Mouse (Mus musculus): ENCODE measurements around the gene Ipmk.
A peak's percentile ranks its signal among the peaks of the same experiment; 100 is the strongest.
"Not testable (repeated sequence)": the region's sequence is repeated elsewhere in the genome, so short reads cannot be mapped to it uniquely, and the experiment has no call there.

The Ipmk gene

DNA sequence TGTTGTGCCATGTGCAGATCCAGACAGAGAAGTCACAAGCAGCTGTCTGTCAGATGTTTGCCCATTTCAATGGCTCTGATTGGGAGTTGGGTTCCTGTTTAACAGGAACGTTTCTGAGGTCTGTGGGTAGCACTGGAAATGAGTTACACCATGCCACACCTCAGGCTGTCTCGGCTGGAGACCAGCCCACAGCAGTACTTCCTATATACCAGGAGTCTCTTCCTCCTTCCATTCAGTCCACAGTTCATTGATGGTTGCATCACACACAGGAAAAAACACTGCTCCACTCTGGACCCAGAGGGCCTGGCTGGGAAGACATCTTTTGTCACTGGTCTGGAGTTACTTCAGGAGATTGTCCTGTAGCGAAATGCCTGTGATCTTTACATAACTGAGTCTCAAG, 21.9 kb downstream of the Ipmk start:
- DNase-seq (ENCODE audit: extremely low read depth, low read depth): no peak

- no peak for DNase-seq (ENCODE audit: extremely low read depth, low read depth)
Measured at GRCm38 (mm10) chr10:71371881-71372280, 24.3 kb downstream of the Ipmk start.

DNA sequence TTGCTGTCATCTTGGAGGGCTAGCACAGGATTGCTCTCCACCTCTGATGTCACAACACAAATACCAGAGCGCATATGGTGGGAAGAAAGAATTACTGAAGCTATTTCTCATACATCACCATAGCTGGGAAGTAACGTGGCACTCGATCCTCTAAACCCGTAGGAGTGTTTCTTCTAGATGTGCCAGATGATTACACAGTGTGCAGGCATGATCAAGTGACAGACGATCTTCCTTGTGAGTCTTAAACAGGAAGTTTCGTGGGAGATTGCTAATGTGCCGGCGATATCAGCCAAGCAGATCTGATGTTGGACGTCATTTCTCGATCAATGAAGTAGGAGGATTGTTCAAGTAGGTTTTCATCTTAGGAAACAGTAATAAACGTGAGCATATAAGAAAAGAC, 26.1 kb downstream of the Ipmk start:
- DNase-seq (ENCODE audit: extremely low read depth, low read depth): no peak

DNA sequence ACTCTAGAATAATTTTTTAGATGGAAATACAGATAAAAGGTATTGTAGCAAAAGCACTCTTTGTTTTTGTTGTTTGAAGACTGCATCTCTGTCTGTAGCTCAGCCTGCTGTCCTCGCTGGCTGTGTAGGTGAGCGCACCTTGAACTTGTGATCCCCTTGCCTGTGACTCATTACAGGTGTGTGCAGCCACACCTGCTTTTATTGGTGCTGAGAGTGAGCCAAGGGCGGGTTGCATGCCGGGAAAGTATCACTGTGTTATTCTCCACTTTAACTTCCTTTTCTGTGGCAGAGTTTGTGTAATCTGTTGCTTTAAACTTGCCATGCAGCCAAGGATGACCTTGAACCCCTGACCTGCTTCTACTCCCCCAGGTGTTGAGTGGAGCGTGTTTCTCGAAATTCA, 28.5 kb downstream of the Ipmk start:
- no peak for DNase-seq (ENCODE audit: extremely low read depth, low read depth)

GRCm38 (mm10) chr10:71380406-71380805, 32.8 kb downstream of the Ipmk start:
- no peak for DNase-seq (ENCODE audit: extremely low read depth, low read depth)

GRCm38 (mm10) chr10:71381471-71382033, 34.0 kb downstream of the Ipmk start:
- DNase-seq (ENCODE audit: extremely low read depth, low read depth): no peak

DNA sequence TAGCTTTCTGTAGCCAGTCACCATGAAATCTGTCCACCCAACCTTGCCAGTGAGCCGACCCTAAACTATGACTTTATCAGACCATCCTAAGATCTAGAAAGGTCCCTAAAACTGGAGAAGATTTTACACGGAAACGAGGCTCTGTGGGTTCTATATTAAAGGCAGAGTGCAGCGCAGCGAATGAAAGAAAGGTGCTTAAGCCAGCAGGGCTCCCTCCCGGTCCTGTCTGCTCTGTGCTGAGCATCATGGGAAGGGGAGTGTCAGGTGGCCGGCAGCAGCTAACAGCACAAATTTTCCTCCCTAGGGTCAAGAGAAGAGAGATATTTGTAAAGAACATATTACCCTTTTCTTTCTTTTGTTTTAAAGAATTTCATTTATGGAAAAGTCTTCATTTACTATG, 34.5 kb downstream of the Ipmk start:
- no peak for DNase-seq (ENCODE audit: extremely low read depth, low read depth)

DNA sequence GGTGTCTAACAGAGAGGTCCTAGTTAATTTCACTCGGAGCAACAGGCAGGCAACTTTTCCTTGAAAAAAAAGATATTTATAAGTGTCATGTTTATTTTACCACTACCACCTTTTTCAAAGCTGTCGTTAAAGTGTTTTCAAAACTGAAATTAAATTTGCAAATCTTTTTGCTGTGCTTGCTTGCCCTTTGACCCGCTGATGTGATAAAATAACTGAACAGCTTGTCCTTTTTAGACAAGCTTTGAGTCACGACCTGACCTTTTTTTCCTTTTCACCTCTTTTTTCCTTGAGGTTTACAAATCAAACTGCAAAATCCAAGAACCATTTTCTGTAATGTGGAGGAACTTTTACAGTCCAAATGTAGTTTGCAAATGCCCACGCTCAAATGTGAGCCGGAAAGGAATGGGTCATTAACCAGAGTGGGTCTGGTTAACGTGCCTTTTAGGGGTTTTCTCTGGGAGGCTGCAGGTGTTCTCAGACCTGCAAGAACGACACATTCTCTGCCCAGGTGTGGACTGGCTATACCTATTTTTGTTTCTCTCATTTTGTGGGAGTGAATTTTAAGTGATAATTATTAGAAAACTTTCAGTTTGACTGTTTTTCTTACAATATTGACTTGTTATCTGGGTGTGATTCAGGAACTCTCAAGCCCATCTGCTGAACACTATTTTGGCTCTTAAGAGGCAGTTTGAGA, 35.4 kb downstream of the Ipmk start:
- DNase-seq (ENCODE audit: extremely low read depth, low read depth): no peak

DNA sequence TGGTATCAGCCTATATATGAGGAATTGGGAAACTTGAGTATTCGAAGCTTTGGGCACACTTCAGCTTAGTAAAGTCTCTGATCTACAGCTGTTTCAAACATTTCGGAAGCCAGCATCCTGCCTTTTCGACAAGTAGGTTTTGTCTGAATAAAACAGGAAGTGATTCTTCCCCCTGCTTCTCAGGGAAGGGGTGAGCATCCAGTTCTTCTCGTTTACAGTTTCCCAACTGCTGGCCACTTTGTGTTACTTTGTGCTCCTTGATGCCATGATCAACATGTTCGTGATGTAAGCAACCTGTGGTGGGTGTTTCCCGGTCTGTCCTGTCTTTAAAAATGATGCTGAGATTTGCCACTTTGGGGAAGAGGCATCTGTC, 36.0 kb downstream of the Ipmk start:
- not testable (repeated sequence) for DNase-seq (ENCODE audit: extremely low read depth, low read depth)

DNA sequence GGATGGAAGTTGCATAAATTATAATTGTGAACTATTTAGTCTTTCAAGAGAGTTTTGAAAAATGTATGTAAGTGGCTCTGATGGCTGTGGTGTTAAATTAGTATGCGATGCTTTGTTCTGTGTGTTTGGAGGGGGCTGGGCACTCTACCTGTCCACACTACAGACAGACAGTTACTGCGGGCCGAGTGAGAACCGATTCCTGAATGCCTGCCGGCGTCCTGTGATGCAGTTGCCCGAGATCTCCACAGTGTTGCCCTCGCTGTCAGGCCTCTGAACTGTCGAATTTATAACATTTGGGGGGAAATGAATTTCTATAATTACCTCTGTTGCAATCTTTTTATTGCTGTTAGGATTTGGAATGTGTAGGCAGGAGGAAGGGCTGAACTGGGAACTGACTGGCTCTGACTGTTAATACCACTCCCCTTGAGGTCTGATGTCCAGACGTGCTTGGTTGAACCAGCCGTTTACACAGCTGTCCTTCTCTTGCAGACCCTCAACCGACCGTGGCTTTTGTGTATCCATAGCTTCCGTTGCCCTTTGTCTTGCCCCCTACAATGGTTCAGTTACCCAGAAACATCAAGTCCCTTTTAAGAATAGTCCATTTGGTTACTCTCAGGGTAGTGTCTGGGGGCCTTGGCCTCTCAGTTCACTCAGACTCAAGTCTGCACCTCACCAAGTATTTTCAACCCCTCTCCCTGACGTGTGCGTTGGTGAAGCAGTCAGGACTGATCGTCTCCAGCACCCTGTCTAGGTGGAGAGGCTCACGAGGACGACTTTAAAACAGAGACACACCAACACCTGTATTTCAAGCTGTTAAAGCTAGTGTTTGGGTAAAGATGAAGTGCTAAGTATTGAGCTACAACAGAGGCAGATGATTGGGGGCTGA, 36.8 kb downstream of the Ipmk start:
- DNase-seq (ENCODE audit: extremely low read depth, low read depth): no peak

DNA sequence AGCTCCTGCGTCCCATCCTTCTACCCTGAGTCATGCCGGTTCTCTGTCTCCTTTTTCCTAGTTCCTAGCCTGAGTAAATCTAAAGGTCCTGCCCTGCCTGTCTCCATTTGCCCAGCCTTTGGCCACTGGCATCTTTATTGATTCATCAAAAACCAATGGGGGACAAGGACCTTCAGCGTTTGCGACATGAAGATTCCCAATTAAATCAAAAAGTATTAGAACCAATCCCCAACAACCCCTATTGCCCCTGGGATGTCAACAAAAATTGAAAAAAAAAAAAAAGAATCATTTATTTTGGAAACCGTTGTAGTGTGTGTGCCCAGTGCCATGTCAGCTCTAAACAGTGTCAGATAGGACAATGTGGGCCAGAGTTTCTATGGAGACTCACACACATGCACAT, 41.7 kb downstream of the Ipmk start:
- no peak for DNase-seq (ENCODE audit: extremely low read depth, low read depth)

DNA sequence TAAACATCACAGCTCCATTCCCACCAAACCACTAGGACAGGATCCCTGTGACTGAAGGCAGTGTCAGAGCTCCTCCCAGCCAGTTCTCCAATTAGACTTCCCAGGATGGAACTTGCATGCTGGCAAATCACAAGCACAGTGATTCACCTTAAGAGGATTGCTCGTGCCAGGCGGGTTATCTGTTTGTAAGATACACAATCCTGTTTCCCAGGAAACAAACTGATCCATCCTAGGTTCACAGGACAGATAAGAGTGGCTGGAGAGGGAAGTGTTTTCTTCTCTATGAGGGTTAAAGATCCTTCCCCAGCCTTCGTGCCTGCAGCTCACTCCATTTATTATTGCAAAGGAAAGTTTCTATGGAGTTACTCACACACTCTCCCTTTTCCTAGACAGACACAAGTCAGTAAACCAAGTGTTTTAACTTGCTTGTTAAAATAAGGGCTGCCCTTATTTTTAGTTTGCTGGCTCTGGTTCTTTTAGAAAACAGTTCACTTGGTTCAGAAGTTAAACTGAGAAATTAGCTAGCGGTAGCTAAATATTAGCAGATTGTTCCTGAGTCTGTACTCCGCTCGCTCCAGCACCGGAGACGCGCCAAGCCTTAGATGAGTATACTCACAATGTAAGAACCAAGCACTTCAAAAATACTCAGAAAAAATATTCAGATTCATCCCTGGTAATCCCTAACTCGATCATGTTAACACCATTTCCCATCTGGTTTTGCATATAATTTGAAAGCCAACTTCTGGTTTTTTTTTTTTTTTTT, 51.0 kb downstream of the Ipmk start:
- DNase-seq (ENCODE audit: extremely low read depth, low read depth): no peak

GRCm38 (mm10) chr10:71399399-71399798, 51.8 kb downstream of the Ipmk start:
- no peak for DNase-seq (ENCODE audit: extremely low read depth, low read depth)

DNA sequence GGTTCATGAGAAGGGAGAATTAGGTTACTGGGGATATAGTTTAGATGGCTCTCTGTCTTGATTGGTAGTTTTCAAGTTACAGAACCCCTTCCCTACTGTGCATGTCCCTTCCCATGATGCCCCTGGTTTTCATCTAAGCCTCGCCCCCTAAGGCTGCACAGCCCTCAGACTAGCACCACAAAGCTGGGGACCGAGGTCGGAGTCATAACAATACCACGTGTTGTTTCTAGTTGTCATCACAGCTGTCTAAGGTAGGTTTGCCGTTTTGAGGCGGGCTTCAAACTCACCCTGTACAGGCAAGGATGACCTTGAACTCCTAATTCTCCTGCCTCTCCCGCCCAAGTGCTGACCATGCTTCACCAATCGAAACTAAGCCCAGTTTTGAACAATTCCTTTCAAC, 52.4 kb downstream of the Ipmk start:
- DNase-seq (ENCODE audit: extremely low read depth, low read depth): no peak

DNA sequence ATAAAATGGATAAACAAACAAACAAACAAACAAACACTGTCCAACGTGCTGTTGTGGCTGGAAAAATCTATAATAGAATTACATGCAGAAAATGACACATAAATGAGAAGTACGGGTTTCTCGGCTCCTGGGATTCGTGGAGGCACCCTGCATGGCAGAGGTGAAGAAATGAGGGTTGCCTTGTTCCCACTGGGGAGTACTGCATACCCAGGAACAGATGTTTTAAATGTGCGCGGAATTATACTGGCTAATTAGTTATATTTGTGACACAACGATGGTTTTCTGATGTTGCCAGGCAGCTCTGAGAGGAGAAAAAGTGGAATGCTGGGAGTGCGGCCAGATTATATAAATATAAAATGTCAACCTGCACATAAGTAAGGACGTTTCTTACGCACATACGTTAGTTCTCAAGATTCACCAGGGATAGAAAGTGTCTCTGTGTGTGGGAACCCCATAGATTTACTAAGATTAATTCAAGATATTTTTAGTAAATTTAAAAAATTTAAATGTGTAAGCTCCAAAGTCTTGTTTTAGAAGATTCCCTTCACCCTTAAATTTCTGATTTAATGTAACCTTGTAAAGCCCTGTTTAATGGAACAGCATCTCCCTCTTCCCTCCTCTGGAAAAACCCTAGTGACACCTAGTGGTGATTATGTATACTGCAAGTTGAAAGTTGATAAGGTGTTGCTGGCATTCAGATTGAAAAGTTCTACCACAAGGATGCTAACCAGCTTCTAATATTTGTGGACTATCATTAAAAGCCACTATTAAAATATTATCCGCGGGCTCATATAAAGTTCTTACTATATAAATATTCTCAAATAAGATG, 53.5 kb downstream of the Ipmk start:
- DNase-seq (ENCODE audit: extremely low read depth, low read depth): peak; percentile 33

DNA sequence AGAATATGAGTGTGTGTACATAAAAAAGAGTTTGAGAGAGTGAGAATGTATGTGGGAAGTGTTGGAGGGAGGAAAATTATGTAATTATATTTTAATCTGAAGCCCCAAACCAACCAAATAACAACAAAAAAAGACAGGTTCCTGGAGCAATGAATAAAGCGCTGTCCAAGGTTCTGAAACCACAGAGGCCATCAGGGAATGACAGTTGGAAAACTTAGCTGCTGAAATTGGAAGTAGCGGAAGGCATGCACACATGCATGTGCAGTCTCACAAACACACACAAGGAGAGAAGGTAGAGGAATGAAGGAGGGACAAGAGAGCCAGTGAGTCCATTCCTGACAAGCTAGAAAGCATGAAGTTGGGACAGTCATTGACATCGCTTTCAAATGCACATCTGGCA, 56.1 kb downstream of the Ipmk start:
- DNase-seq (ENCODE audit: extremely low read depth, low read depth): no peak

DNA sequence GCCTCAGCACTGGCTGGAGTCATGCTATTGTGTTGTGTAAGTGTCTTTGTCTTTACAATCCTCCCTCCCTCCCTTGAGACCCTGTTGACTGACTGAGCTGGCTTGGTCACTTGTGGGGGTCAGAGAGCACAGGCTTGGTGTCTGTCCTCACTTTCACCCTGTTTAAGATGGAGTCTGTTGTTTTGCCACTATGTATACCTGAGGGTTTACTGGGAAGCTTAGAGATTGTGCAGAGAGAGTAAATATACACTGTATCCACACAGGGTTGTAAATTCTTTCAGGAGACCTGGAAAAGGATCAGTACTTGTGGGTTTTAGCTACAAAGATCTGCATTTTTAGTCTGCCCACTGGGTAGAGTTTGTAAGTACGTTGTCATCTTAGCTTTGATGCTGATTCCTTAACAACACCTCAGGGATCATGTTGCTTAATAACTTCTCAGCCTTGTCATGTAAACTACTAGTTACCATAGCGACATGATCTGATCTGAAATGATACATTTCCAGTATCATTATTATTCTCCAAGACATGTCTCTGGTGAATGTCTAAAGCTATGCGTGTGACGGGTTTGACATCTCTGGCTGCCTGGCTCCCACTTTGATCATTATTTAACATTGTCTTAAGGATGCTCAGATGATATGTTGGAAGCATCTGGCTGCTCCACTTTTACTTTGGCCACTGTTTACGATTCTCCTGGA, 58.1 kb downstream of the Ipmk start:
- no peak for DNase-seq (ENCODE audit: extremely low read depth, low read depth)

DNA sequence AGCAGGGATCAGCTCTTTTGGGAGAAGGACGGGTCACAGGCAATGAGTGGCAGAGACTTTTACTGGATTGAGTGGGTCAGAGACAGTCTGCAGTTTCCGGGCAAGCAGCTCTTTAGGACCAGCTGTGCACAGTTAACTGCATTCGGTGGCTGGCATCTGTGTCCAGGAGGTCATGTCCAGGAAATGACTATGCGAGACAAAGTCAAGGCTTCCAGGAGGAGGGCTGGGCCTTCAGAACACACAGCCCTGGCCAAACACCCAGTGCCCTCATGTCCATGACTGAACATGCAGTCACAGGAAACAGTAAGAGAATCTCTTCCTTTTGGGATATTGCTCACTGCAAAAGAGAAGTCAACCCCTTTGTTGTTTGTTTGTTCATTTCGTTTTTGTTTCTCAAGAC, 62.4 kb downstream of the Ipmk start:
- DNase-seq (ENCODE audit: extremely low read depth, low read depth): no peak

DNA sequence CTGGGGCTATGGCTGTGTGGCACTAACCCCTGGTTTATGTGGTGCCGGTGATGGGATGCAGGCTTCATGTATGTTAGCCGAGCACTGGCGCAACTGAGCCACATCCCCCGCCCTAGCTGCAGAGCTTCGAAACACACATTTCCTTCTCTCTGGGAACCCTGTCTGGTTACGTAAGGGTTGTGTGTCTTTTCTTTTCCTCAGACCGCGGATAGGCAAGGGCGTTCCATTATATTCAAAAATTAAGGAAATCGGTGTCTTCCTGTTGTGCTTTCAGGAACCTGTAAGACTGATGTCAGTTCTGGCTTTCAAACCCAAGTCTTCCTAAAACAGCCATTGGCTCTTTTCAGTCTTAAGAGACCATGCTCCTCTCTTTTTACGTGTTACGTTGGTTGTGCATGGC, 65.8 kb downstream of the Ipmk start:
- no peak for DNase-seq (ENCODE audit: extremely low read depth, low read depth)

DNA sequence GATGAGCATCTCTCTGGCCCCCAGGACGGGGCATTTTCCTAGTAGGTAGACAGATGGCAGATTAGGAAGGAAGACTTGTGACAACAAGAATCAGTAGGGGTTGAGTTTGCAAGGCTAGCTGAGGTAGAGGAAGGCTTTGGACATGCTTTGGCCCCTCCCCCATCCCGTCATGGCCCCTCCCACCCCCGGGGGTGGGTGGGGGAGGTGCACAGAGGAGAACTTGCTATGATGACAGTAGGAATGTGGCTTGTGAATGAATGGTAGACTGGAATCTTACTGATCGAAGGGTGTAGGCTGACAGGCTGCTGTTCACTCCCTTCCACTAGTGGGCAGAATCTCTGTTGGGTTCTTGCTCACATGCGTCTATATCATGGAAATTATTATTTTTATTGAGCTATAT, 74.0 kb downstream of the Ipmk start:
- no peak for DNase-seq (ENCODE audit: extremely low read depth, low read depth)

All from MEL-GATA-1-ER (cell line).